Mouse (Mus musculus) gastrocnemius, adult 8-10 months (tissue): ENCODE data around the gene Vti1a. TPM values are rescaled to one million over a fixed set of nuclear protein-coding genes. Genes with fewer than 3 reads are reported as not detected.

ENCODE experiments used
- DNase-seq, 2 experiments: peaks; one replicate each; pipeline ENCODE4 v3.0.0; 2022; ENCODE audit warnings: low spot score in 2 of 2
- total RNA-seq, 4 experiments: library from RNA; stranded (reverse); gene quantifications; 2 replicates each; pipeline ENCODE4 v1.2.4; 2022

Vti1a gene
- total RNA-seq, 4 experiments from 2014 or later = 17.6 to 21.8 (median 20.6) TPM

DNA sequence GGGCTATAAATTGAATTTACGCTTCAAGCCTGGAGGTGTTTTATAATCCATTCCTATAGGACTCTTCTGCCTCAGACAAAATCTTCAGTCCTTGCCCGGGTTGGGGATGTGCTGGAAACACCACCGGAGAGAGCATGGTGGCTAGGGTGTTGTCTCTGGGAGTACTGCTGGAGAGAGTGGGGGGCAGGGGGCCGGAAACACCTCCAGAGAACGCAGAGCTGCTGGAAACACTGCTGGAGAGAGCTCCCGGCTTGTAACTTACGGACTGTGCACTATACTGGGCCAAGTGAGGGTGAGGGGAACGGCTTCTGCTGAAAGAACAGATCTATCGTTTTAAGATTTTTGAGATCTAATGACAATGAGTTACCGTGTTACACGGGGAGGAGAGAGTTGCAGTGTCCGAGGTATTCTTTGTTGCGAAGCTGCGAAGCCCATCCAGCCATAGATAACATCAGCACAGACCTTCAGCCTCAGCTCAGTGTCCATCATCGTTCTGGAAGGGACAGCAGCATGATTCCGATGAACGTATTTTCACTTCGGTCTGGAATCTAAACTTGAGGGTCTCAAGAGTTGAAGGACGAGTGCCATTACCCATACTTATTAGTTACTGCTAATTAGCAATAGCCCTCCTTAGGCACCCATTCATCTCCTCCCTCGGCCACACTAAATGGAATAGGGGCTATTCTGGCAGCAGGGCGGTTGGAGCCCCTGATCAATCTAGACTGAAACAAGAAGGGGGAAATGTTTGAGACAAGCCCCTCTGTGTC is 140.4 kb downstream of the Vti1a start:
- no peak for DNase-seq

DNA sequence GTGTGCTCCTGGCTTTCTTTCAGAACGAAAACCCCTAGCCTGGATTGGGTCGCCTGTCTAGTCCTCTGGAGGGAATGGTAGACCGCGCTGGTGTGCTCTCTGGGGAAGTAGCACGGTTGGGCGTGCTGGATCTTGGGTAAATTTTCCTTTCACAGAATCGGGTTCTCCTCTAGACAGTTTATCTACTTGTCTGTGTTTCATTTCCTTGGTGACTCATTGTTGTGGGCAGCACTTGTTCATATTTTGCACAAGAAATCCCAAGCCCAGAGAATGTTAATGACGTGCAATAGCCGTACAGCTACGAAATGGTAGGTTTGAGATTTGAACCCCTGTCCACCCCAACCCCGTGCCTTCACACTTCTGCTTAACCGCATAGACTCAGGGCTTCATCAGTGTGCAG is 145.9 kb downstream of the Vti1a start:
- DNase-seq = no peak

DNA sequence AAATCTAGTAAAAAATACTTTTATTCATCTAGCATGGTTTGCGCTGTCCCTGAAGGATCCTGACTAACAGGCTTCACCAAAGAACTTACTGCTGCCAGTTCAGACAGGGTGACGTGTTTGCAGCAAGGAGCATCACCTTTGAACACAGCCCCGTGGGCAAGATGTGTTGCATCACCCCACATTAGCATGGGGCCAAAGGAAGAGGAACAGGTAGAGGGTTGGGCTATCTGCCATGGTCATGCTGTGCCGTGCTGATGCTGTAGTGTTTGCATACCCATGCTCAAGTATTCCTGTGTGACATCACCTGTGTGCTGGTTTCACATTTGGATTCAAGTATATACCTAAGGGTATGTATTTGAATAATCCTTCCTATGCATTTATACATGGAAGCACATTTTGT is 147.6 kb downstream of the Vti1a start:
- DNase-seq = no peak

DNA sequence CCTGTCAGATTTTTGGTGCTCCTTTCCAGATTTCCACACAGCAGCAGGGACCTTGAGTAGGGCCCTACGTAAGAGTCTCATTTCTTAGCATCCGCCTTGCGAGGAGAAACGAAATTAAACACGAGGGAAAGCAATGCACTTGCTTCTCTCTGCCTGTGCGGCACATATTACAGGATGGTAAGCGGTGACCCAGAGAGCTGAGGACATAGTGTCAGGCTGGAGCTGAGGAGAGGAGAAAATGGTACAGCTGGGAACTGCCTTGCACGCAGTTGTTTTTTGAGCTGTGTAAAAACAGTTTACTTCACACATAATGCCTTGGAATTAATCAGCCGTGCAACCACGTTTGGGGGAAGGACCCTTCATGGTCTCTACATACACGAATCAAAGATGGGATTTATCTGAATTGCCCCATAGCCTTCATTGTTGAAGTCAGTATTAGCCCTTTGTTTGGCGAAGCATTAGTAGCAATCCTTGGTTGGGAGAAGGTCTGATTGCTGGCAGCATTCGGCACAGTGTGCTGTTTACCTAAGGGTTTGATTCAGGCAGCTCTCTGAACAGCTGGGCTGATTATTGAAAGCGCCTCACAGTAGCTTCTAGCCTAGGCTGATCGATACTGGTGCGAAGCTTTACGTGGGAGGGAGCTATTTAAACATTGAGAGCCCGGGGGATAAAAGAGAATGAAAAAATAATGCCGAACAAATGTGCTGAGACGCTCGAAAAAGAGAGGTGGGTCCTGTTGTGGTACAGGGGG is 153.4 kb downstream of the Vti1a start:
- DNase-seq = no peak

DNA sequence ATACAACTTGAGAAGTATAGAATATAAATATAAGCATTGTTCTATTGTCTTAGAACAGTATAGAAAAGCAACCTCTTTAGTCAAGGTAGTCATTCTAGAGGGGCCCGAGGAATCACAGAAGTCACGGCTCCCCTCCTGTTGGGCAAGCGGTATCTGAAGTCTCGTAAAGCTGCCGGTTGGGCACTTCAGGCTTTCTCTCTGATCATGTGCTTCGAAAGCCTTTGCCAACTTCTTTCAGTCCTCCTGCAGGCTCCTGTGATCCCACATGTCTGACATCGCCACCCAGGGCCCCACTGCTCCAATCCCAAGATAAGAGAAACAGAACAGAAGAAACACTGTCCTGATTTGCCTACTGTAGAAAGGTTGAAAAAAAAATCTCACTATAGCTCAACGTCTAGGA is 156.5 kb downstream of the Vti1a start:
- DNase-seq = no peak

DNA sequence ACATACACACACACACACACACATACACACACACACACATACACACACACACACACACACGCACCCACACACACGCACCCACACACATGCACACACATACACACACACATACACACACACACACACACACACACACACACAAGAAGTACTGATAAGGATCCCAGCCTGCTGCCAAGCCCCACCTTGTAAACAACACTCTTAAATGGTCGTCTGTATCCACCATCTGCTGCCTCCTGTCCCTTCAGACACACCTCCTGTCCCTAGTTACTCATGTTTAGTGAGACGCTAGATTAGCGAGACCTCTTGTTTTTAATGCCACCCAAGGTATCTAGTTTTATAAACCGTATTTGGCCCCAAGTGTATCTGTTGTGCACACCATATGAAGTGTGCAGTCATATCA is 158.1 kb downstream of the Vti1a start:
- no peak for DNase-seq

DNA sequence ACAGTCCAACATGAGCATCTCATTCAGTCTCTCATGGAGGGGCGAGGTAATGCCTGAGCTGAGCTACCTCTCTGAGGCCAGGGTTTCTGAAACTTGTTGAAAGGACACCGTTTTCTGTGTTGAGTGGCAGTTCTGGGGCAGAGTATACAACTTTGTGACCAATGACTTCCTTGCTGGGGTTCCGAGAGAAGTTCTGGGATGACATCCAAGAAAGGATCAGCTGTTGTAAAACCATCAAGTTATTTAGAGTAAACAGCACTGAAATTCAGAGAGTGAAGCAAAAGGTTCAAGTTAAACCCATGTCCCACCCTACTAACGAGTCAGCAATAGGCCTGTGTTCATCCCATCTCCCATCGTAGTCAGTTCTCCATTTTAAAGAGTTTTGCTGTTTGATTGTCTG is 164.4 kb downstream of the Vti1a start:
- no peak for DNase-seq

DNA sequence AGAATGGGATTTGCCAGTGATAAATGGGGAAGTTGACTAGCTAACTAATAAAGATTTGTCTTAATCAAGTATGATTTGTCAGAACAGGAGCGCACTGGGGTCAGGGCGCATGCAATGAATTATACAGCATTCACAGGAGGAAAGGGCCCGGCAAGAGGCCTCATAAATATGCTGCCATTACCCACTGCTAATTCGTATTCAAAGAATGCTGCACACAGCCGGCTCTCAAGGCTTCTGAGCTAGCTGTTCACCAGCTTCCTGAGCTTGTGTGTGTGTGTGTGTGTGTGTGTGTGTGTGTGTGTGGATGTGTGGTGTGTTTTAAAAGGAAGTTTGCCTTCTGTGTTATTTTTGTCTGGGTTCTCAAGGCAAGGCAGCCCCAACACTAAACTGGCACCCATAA is 165.2 kb downstream of the Vti1a start:
- no peak for DNase-seq

DNA sequence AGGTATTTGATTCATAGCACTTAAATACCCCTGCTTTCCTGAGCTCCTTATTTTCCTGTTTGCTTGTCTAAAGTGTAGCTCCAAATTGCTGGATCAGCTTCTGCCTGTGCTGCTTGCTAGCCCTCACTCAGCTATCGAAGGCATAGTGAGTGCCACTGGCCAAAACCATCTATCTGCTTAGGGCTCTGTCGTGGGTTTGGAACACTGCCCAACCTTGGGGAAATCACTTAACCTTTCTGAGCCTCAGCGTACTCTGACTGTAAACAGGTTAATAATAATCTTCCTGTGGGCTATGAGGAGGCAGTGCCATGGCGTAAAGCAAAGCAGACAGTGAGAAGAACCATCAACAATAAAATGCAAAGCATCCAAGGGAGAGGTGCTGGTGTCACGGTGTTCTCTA is 167.4 kb downstream of the Vti1a start:
- no peak for DNase-seq

DNA sequence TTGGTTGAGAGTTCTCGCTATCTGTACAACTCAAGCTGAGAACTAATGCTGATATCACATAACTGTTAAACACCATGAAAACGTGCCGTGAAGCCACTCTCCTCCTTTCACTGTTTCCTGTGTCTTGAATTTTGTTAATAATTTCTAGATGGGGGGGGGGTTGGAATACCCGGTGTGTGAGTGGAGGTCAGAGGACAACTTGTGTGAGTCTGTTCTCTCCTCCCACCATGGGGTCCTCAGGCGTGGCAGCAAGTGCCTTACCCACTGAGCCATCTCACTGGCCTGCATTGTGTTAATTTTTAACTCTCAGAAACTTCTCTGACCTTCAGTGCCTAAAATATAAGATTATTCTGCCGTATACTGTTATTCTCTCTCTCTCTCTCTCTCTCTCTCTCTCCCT is 168.5 kb downstream of the Vti1a start:
- no peak for DNase-seq

DNA sequence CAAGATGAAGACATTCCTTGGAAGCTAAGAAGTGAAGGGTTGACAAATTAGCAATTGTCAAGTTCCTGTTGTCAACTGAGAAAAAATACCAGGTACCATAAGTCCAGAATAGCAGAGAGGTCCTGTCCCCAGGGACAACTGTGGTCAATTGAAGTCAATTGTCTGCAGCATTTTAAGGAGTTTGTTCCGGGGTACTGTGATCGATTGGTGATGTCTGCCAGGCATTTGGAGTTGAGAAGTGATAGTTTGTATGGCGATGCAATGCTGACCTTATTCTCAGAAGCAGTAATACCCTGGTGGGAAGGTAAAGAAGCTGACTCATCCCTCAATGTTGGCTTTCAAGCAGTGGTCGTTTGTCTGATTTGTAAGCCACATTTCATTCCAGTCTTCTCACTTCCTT is 170.4 kb downstream of the Vti1a start:
- no peak for DNase-seq

DNA sequence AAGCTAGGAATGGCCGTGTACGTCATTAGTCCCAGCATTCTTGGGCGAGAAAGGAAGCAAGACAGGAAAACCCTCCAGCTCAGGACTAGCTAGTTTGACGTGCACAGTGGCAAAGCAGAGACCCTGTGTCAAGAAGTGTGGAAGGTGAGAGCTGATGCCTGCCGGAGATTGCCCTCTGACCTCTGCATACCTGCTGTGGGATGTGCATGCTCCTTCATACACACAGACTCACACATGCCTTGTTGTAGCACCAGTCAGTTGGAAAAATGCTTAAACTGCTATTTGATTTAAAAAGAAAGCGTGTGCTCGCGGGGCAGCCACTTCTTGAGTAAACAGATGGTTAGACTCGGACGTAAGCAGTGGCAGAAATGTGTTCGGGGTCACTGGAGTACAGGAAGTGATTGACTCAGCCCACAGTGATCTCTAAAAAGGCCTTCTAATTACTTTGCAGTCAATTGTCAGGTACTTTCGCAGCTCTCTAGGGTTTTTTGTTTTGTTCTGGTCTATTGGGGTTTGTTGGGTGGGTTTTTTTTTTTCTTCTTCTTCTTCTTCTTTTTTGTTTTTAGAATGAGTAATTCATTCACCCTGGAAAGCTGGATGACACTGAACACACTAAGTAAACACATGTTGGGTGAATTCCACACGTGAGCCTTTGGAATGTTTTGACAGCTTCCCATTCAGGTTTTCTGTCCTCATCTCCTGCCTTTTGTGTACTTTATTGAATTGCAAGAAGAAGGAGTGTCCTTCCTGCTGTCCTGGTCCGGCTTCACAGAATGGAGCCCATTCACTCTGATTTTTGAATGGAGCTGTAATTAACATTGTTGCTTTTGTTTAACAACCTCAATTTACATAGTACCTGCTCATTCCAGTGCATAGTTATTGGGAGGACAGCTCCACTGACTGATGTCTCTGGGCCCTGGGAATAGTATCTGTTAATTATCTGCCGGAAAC is 175.3 kb downstream of the Vti1a start:
- no peak for DNase-seq

DNA sequence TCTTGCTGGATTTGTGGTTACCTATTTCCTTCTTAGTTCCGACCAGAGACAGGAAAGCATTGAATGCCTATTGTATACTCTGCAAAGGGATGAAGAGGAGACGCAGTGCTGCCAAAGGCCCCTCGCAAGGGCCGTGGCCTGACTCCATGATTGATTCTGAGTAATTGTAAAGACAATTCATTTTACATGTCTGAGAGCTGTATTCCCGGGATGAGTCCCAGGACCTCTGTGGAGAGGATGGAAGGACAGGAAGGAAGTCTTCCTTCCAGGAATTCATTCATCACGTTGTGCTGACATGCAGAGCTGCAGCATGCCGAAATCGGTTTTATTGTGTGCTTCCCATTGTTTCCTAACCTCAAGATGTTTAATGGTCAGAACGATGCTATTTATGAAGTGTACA is 180.2 kb downstream of the Vti1a start:
- DNase-seq = no peak

DNA sequence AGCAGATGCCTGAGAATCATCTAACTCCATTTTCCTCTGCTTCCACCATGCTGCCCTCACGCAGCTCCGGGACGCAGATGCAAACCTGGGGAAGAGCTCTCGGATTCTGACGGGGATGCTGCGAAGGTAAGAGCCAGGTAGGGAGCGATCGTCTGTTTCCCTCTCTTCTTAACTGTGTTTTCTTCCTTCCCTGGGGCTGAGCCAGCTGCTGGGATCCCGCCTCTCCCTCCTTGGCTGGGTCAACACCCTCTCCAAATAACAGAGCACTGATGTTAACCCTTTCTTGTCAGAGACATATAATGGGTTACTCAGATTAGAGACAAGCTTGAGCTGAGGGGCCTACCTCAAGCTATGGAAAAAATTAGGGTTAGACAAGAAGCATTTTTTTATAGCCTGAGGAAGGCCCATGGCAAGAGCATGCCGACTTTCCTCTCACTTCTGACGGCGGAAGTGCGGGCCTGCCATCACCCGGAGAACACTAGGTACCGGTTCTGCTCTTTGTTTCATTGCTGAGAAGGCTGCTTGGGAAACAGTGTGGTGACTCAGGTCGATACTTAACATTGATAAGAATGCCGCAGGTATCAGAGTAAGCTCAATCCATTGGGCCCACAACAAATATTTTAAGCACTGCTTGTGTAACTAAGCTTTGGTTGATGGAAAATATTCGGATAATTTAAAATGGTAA is 183.2 kb downstream of the Vti1a start:
- DNase-seq = no peak

DNA sequence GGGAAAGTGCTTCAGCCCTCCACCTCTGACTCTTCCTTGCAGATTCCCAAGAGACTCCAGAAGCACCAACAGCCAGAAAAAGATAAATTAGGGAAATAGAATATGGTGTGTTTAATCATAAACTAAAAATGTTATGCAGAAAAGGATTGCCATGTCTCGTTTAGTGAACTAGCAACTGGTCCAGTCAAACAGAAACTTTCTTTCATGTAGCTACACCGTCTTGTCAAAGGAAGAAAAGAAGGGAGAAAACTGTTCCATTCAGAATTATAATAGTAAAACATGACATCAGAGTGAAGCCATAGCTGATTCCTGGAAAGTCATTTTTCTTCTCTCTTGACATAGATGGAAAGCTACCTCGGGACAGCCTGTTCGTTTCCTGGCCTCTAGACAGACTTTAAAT is 185.9 kb downstream of the Vti1a start:
- no peak for DNase-seq

DNA sequence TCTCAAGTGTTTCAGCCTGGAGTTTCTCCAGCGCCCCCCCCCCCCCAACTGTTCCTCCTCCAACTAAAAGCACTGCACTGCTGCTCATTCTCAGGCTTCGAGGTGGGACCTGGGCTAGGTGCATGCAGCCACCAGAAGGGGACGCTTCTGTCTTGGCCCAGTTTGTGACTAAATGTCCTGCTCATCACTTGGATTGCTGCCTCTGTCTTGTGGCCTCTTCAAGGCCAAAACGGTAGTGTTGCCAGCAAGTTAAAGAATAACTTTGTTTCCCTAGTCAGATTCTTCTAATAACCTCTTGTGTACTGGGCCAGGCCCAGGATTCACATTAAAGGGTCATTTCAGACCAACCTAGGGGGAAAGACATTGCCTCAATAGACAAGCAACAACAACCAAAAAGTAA is 187.7 kb downstream of the Vti1a start:
- no peak for DNase-seq

DNA sequence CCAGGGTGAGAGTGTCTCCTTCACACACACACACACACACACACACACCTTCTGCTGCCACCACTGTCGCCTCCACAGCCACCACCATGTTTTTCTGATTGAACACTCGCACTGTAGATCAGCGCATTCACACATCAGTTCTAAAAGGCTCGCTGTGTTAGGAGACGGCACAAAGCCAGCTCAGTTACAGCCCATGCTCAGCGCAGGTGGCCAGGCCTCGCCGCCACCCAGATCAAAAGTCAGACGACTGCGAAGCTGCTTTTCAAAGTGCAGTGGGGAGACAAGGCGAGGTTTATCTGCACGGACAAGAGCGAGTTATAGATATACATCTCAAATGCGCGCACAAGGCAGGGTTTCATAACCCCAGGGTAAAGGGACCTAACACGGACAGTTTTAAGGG is 191.7 kb downstream of the Vti1a start:
- DNase-seq = no peak

DNA sequence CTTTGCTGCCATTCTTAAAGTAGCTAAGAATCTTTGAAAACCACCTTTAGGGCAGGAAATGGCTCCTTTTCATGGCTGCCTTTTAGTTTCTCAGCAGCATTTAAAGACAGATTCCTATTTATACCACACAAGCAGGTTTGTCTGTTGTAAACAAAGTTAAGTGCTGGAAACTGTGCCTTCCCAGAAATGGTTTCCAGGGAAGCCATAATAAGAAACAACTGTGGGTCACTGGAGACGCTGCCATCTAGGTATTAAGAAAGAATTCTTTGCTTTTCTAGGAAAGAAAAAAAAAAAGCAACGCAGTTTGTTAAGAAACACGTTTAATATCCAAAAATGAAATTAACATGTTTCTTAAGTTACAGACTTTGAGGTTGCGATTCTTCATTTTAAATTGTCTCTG is 192.1 kb downstream of the Vti1a start:
- DNase-seq = no peak

DNA sequence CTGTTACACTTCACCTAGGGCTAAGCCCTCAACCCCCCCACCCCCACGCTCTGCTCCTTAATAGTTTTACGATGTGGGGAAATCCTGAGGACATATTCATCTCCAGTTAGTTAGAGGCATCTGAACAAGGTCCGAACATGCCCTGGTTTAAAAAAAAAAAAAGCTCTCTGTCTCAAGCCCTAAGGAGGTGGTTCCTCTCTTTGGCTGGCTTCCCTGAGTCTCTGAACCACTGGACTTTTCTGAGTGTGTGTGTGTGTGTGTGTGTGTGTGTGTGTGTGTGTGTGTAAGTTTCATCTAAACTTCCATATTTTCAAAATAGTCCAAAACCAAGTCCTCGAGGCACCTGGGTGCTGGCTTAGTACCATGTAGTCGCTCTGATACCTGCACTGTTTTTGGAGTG is 192.9 kb downstream of the Vti1a start:
- no peak for DNase-seq

DNA sequence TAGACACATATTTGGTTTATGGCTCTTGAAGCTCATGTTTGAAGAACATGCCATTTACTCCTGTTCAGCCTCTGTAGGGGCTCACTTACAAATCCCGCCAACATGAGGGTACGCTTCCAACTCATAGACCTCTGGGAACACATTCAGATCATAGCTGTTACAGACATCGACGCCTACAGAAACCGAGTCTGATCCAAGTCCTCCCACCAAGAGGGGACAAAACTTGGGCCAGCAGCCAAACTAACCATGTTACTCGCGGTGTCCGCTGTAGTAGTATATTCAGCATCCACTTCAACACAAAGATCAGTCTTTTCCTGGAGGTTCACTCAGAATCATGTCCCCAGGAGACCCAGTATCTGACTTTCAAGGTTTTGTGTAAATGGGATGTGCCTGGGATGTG is 193.5 kb downstream of the Vti1a start:
- DNase-seq = no peak

DNA sequence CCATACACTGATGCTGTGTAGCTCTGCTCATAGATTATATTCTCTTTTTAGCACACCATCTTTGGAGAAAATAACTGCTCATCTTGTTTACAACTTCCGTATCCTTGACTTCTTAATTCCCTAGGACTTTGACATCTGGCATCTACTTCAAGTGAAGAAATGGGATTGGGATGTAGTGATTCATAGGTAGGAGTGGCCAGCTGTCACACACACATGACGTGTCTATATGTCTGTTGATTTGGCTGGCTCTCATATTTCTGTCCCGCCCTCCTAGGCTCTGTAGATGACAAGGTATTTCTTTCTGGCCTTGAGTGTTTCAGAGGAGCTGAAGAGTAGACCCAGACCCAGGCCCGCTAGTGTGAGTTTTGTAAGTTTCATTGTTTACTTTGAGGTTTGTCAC is 197.8 kb downstream of the Vti1a start:
- DNase-seq = no peak
